Mouse (Mus musculus) liver, embryonic 14.5 days (tissue): ENCODE results near the gene Cidec.

Source experiments
- CTCF ChIP-seq: IDR thresholded peaks from 2 replicates; pipeline ENCODE4 v1.5.1; 2016; ENCODE audit warnings: antibody characterized with exemption, low read depth, control low read depth
- EP300 ChIP-seq: IDR thresholded peaks from 2 replicates; pipeline ENCODE4 v1.6.1; 2016; ENCODE audit warnings: antibody characterized with exemption, low read depth

DNA sequence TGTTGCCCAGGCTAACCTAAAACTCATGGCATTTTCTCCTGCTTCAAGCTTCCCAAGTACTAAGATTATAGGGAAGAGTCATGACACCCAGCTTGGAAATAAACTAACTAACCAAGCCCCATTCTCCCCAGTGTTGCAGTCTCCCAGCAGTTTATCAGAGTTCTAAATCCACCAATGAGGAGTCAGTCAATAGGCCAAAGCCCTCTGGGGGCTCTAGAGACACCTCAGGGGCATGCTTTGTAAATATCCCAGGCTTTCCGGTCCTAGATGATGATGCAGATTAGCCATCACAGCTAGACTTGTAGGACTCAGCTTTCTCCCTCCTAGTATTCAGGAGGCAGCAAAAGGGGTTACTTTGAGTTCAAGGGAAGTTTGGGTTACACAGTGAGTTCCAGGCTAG, 25.6 kb downstream of the Cidec start:
- TF ChIP-seq CTCF (no peak), EP300 (no peak)
